Mouse (Mus musculus) forebrain, embryonic 14.5 days (tissue): Measurements from ENCODE around the gene Shisa9. TPM values are rescaled to one million over a fixed set of nuclear protein-coding genes. Genes with fewer than 3 reads are reported as not detected.

Source experiments
- ATAC-seq: fragments of 200-750 bp; cut with Nextera tagmentation; 2 replicates; pipeline ENCODE4 v1.8.0; 2017; ENCODE audit warnings: mild to moderate bottlenecking, moderate library complexity
- DNase-seq: peaks from one replicate; pipeline ENCODE4 v3.0.0-alpha.2; 2015; ENCODE audit warnings: low spot score
- H3K27ac ChIP-seq: fragments of 300-500 bp; sonication (generic); 2 replicates; pipeline ENCODE4 v1.5.1; 2014; ENCODE audit warnings: low read depth, mild to moderate bottlenecking, control low read depth, low read length, moderate library complexity
- H3K27me3 ChIP-seq: fragments of 300-500 bp; sonication (generic); replicated peaks from 2 replicates; pipeline ENCODE4 v1.6.1; 2014; ENCODE audit warnings: low read length, control low read depth, mixed read lengths; ENCODE audit not compliant: control insufficient read depth, insufficient read depth
- H3K36me3 ChIP-seq: fragments of 300-500 bp; sonication (generic); 2 replicates; pipeline ENCODE4 v1.6.1; 2014; ENCODE audit warnings: low read length, control low read depth; ENCODE audit not compliant: control insufficient read depth, insufficient read depth
- H3K4me1 ChIP-seq: fragments of 300-500 bp; sonication (generic); 2 replicates; pipeline ENCODE4 v1.6.1; 2014; ENCODE audit warnings: antibody characterized with exemption, low read length, control low read depth; ENCODE audit not compliant: control insufficient read depth, insufficient read depth
- H3K4me2 ChIP-seq: fragments of 300-500 bp; sonication (generic); 2 replicates; pipeline ENCODE4 v1.6.1; 2014; ENCODE audit warnings: mild to moderate bottlenecking, control low read depth, low read length
- H3K4me3 ChIP-seq: fragments of 300-500 bp; sonication (generic); 2 replicates; pipeline ENCODE4 v1.5.1; 2014; ENCODE audit warnings: low read depth, low read length, control low read depth
- H3K9ac ChIP-seq: fragments of 300-500 bp; sonication (generic); 2 replicates; pipeline ENCODE4 v1.6.1; 2014; ENCODE audit warnings: mild to moderate bottlenecking, low read length, control low read depth, moderate library complexity
- H3K9me3 ChIP-seq: fragments of 300-500 bp; sonication (generic); replicated peaks from 2 replicates; pipeline ENCODE4 v1.6.1; 2016; ENCODE audit warnings: low read length, control low read depth, mixed read lengths; ENCODE audit not compliant: control insufficient read depth
- WGBS: fragments of 180-500 bp; shearing (Covaris S2); extraction: QIAGEN DNeasy Blood & Tissue Kit; methylation state at CpG from one replicate; pipeline ENCODE4 v1.1.7; 2014; 5-methylcytosine and 5-hydroxymethylcytosine counted together
- polyA plus RNA-seq: library from polyadenylated mRNA; unstranded; fragments of >200 nt; fragmentation: Nextera tagmentation; extraction: Ambion mirVana; gene quantifications from 2 replicates; pipeline ENCODE4 v1.2.1, GENCODE M21; 2014

The Shisa9 gene
- polyA plus RNA-seq, 1 experiment from 2014 or later: 6.0 TPM

DNA sequence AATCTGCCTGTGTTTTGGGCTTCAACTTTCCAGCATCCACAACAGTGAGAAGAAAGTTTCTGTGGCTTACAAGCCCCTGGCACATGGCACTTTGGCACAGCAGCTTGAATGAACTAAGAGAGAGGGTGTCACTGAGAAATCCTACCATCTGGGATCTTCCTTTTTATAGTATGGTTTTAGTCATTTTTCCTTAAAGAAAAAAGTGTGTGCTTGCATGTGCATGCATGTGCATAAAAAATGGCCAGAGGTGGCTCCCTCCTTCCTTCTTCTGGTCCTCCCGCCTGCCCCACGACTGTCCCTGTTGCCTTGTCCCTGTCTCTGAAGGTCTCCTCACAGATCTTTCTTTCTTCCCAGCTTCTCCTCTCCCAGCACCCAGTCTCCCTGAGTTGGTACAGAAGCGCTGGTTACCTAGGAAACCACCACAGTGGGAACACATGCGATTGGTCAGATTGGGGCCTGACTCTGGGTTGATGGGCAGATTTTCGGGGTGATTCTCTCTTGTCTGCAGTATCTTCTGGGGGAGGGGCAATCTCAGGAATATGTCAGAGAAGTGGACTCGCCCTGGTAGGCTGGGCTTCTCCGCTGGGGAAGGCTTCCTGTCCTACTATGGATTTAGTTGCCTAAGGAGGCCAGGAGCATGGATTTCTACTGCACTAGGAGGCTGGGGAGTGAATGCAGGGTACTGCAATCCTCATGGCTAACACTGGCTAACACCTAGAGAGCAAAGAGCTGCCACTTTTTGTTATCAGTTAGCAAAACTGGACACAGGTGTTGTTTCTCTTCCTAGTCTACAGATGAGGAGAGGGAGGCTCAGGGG lies 131.3 kb downstream of the Shisa9 start:
- no peak overlapping the region for H3K9ac ChIP-seq
- peak; percentile 66 for DNase-seq
- ATAC-seq: peak; percentile 80
- H3K36me3 ChIP-seq: no peaks in the 10 kb centered on the region
- 45% methylated on average over 7 of the region's 7 CpGs for WGBS
- no peaks in the 10 kb centered on the region for H3K9me3 ChIP-seq
- no peaks in the 10 kb centered on the region for H3K27me3 ChIP-seq
- H3K4me1 ChIP-seq: no peaks in the 10 kb centered on the region
- H3K4me2 ChIP-seq: no peak overlapping the region
- H3K27ac ChIP-seq: 0 out of 2 replicates have a peak overlapping the region, but pooled peaks have one; percentile 30
- no peak overlapping the region for H3K4me3 ChIP-seq

DNA sequence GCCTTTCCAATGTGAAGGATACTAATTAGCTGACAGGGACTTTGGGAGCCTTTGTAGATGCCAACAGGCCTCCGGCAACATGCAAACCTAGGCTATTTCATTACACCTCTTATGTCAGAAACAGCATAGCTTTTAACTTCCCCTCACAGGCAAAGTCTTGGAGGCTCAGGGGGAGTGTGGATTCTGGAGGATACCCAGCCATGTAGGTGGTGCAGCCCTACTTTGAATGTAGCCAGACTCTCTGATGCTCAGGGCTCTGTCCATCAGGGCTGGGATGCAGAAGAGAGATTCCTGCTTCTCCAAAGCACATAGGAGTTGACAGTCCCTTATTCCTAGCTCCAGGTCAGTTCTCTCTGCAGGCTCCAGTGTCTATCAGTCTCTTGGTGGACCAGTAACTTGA lies 133.0 kb downstream of the Shisa9 start:
- no peak overlapping the region for H3K4me3 ChIP-seq
- WGBS: 90% methylated on average over 1 of the region's 1 CpGs
- no peak overlapping the region for H3K4me2 ChIP-seq
- no peaks in the 10 kb centered on the region for H3K36me3 ChIP-seq
- H3K9me3 ChIP-seq: no peaks in the 10 kb centered on the region
- no peak overlapping the region for H3K27ac ChIP-seq
- DNase-seq: no peak
- H3K27me3 ChIP-seq: no peaks in the 10 kb centered on the region
- ATAC-seq: no peak
- H3K9ac ChIP-seq: no peak overlapping the region
- no peaks in the 10 kb centered on the region for H3K4me1 ChIP-seq

DNA sequence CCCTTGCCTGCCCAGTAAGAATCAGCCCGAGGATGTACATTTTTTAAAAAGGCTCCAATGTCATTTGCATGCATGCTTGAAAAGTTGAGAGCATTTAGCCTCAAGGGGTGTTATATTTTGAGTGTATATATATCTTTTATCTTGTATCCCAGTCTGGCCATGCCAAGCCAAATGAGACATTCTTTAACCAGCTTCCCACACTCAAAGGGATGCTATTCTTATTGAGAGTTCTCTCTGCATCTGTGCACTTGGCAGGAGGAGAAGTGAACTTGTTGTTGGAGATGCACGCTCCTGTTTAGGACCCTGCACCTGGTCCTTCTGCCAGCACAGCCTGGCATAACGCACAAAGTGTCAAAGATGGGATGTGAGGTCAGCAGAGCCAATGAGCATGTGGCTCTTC lies 135.6 kb downstream of the Shisa9 start:
- no peak for ATAC-seq

DNA sequence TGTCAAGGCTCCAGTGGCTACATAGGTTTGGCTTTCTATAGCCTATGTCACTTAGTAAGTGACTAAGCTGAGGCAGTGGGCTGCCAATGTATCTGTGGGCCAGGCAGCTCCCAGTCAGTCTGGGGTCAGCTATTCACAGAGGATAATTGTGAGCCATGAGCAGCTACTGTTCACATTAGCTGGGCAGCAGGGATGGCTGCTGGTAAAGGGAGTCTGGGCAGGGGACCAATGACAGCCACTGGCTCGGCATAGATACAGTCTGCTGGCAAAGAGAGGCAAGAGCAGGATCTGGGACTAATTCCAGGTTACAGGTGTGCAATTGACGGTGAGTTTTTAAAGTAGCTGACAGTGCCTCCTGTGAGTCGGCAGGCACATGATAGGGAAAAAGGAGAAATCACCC lies 145.9 kb downstream of the Shisa9 start:
- WGBS: 73% methylated on average over 3 of the region's 3 CpGs
- ATAC-seq (no peak), DNase-seq (peak; percentile 17)

More for the DNA sequence above, 135.6 kb downstream of the Shisa9 start:
- no peak for DNase-seq
- no peaks in the 10 kb centered on the region for H3K9me3 ChIP-seq
- H3K27me3 ChIP-seq: no peaks in the 10 kb centered on the region
- H3K27ac ChIP-seq: no peak overlapping the region
- no peak overlapping the region for H3K9ac ChIP-seq
- H3K4me1 ChIP-seq: no peaks in the 10 kb centered on the region
- H3K36me3 ChIP-seq: no peaks in the 10 kb centered on the region
- H3K4me2 ChIP-seq: no peak overlapping the region
- H3K4me3 ChIP-seq: no peak overlapping the region
- WGBS: 87% methylated on average over 3 of the region's 3 CpGs

DNA sequence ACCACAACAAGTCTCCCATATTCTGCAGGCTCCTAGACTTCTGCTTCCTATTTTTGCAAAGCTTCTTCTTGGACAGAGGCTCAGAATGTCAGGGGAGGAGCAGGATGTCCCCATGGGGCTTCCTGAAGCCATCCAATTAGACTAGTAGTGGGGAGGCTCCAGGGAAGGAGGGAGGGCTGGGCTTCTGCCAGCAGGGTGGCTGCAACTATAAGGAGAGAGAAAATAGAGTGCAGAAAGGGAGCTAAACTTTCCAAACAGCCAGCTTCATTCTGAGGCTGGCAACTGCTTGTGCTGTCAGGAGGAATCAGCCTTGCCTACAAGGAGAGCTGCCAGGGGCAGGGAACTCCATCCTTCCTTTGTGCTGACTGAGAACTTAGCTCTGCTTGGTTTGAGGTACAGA lies 162.8 kb downstream of the Shisa9 start:
- no peak overlapping the region for H3K4me3 ChIP-seq
- no peak overlapping the region for H3K27ac ChIP-seq
- no peaks in the 10 kb centered on the region for H3K36me3 ChIP-seq
- no peaks in the 10 kb centered on the region for H3K9me3 ChIP-seq
- peak; percentile 63 for ATAC-seq
- peak; percentile 61 for DNase-seq
- H3K9ac ChIP-seq: no peak overlapping the region
- no peaks in the 10 kb centered on the region for H3K4me1 ChIP-seq
- no peak overlapping the region for H3K4me2 ChIP-seq
- H3K27me3 ChIP-seq: no peaks in the 10 kb centered on the region

More for the DNA sequence above, 145.9 kb downstream of the Shisa9 start:
- H3K27ac ChIP-seq: no peak overlapping the region
- no peaks in the 10 kb centered on the region for H3K9me3 ChIP-seq
- H3K27me3 ChIP-seq: no peaks in the 10 kb centered on the region
- H3K4me3 ChIP-seq: no peak overlapping the region
- no peak overlapping the region for H3K9ac ChIP-seq
- no peak overlapping the region for H3K4me2 ChIP-seq
- H3K36me3 ChIP-seq: no peaks in the 10 kb centered on the region
- no peaks in the 10 kb centered on the region for H3K4me1 ChIP-seq

DNA sequence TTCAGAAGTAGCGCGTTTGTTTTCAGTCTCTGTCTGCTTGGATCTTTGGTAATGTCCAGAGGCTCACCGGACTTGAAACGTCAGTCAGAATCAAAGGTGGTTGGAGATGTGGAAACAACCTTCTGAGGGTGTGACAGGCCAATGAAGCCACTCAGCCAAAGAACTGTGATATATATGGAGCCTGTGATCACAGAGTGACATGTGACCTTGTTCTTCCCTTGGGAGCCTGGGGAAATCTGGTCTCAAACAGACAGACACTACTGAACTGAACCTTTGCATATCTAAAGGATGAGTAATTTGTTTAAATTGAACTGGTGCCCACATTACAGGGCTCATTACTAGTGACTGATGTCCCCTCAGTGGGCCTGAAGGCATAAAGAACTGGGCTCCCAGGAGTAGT lies 168.1 kb downstream of the Shisa9 start:
- Histone ChIP-seq H3K4me1 (no peaks in the 10 kb centered on the region), H3K9me3 (no peaks in the 10 kb centered on the region), H3K27ac (no peak overlapping the region), H3K9ac (no peak overlapping the region), H3K4me3 (no peak overlapping the region), H3K27me3 (no peaks in the 10 kb centered on the region), H3K4me2 (no peak overlapping the region), H3K36me3 (no peaks in the 10 kb centered on the region)
- no peak for ATAC-seq
- DNase-seq: peak; percentile 22
- WGBS: 66% methylated on average over 4 of the region's 4 CpGs

DNA sequence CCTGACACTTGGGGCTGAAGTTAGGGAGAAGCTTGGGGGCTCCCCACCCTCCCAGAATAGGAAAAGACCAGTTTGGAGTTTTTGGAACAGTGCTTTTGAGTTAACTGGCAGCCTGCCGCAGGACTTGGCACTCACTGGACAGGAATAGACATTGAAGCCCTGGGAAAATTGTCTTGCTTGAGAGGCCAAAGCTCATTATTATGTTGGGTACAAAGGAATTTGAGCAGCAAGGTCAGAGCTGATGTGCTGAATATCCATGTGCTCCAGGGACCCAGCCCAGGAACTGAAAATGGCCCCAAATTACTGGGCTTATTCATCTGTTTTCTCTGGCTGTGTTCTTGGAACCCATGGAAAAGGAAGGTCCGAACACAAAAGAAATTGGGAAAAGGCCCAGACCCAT lies 170.6 kb downstream of the Shisa9 start:
- H3K9me3 ChIP-seq: no peaks in the 10 kb centered on the region
- H3K36me3 ChIP-seq: no peaks in the 10 kb centered on the region
- H3K9ac ChIP-seq: no peak overlapping the region
- no peaks in the 10 kb centered on the region for H3K27me3 ChIP-seq
- no peaks in the 10 kb centered on the region for H3K4me1 ChIP-seq
- ATAC-seq (peak; percentile 74; the same call in 1 of the 2 replicates), DNase-seq (peak; percentile 72)
- WGBS: 48% methylated on average over 2 of the region's 2 CpGs
- H3K4me2 ChIP-seq: no peak overlapping the region
- no peak overlapping the region for H3K27ac ChIP-seq
- H3K4me3 ChIP-seq: no peak overlapping the region

DNA sequence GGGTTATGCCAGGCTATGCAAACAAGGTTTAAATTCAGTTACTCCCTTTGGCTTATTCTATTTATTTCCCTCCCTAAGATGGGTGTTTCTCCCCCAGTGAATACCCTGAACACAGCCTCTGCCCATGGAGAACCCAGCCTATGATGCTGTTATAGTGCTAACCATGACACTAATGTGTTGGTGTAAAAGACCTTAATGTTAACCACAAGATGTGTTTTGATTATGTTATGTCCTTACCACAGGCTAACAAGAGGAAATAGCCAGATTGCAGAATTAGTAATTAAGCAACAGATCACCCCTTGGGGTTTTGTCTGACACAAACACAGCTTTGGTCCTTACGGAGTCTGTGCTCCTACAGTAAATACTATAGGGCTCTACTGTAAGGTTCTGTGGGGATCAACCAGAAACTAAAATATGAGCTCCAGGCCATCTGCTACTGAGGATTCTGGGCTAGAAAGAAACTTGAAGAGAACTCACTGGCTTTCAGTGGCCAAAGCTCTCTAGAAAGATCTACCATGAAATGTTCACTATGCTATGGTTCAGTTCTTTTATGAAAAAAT lies 189.6 kb downstream of the Shisa9 start:
- Histone ChIP-seq H3K9ac (no peak overlapping the region), H3K27me3 (no peaks in the 10 kb centered on the region), H3K4me1 (no peaks in the 10 kb centered on the region), H3K36me3 (no peaks in the 10 kb centered on the region), H3K4me2 (no peak overlapping the region), H3K9me3 (no peaks in the 10 kb centered on the region), H3K4me3 (no peak overlapping the region), H3K27ac (no peak overlapping the region)
- DNase-seq: no peak
- 89% methylated on average over 1 of the region's 1 CpGs for WGBS
- no peak for ATAC-seq

DNA sequence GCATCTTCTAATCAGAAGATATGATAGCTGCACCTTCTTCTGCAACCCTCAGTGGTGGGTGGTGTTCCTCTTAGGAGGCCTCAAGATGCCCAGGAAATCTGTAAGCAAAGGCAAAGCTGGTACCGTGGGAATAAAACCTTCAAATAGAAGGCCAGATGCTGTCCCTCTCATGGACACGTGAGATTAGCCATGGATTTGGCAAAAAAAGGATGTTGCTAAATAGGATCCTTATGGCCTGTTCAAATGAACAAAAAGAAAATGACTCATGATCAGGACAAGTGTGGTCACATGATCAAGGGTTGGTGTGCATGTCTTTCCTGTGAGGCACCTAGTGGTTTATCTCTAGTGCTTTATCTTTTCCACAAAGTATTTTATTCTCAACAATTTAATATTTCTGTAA lies 194.1 kb downstream of the Shisa9 start:
- Histone ChIP-seq H3K36me3 (no peaks in the 10 kb centered on the region), H3K4me1 (no peaks in the 10 kb centered on the region), H3K27me3 (no peaks in the 10 kb centered on the region), H3K9me3 (no peaks in the 10 kb centered on the region), H3K4me2 (no peak overlapping the region), H3K4me3 (no peak overlapping the region), H3K27ac (no peak overlapping the region), H3K9ac (no peak overlapping the region)
- WGBS: 90% methylated on average over 2 of the region's 2 CpGs
- ATAC-seq: no peak
- no peak for DNase-seq
